In genomic region chr17:12791079-12791406, GRCm38 (mm10) we compare ENCODE assay signal across 10 mouse cellular contexts. TPM values are rescaled to one million over a fixed set of nuclear protein-coding genes. Genes with fewer than 3 reads are reported as not detected.
DNase-seq lines count a peak whose midpoint lies in the region; ATAC-seq lines count a peak whose summit lies in the region.
"Had no signal": no experiment of that assay in that cellular context is flagged by ENCODE, and none has a peak within 500 bp of the region (broad histone marks: within the 10 kb centered on the region; RNA-seq: fewer than 3 reads in every experiment).

No protein-coding gene starts in this region.

- peaks cover 81% of the 10 kb centered on the region for H3K4me1 ChIP-seq in heart, embryonic 13.5 days
- H3K4me1 ChIP-seq in embryonic facial prominence, embryonic 10.5 days: peaks cover 58% of the 10 kb centered on the region
- peaks cover 58% of the 10 kb centered on the region for H3K4me1 ChIP-seq in intestine, embryonic 14.5 days (replicated peaks; ENCODE audit: control insufficient read depth, insufficient read depth, low read length)
- peaks cover 19% of the 10 kb centered on the region for H3K4me1 ChIP-seq in midbrain, embryonic 14.5 days (ENCODE audit: control insufficient read depth, insufficient read depth, low read length)

- H3K4me3 ChIP-seq in heart, embryonic 13.5 days: 0 out of 2 replicates have a peak overlapping the region, but pooled peaks have one; percentile 5
- no peak overlapping the region for H3K4me3 ChIP-seq in embryonic facial prominence, embryonic 10.5 days
- no peak overlapping the region for H3K4me3 ChIP-seq in intestine, embryonic 14.5 days (ENCODE audit: low read depth, low read length)
- H3K4me3 ChIP-seq in midbrain, embryonic 14.5 days (replicated peaks; ENCODE audit: low read depth, low read length): no peak overlapping the region

- intact Hi-C loops in heart, postnatal 36 days (cut with DNase I): loop anchor here (2.0 kb wide), 1 partner anchor 64 kb away; no protein-coding TSS in a partner anchor

- peak overlapping the region; percentile 99 for H3K27ac ChIP-seq in heart, embryonic 13.5 days (replicated peaks)
- peak overlapping the region; percentile 81 for H3K27ac ChIP-seq in embryonic facial prominence, embryonic 10.5 days (replicated peaks)
- H3K27ac ChIP-seq in intestine, embryonic 14.5 days (ENCODE audit: low read depth): peak overlapping the region; percentile 94
- H3K27ac ChIP-seq in midbrain, embryonic 14.5 days (replicated peaks; ENCODE audit: low read depth, low read length): peak overlapping the region; percentile 60; the same call in 1 of the 2 replicates

- H3K4me2 ChIP-seq in heart, embryonic 13.5 days: peak overlapping the region; percentile 51
- peak overlapping the region; percentile 9; the same call in 1 of the 2 replicates for H3K4me2 ChIP-seq in intestine, embryonic 14.5 days (ENCODE audit: low read length)
- no peak overlapping the region for H3K4me2 ChIP-seq in midbrain, embryonic 14.5 days (ENCODE audit: low read length)

- peaks cover 47% of the 10 kb centered on the region for H3K36me3 ChIP-seq in heart, embryonic 13.5 days
- H3K36me3 ChIP-seq in embryonic facial prominence, embryonic 10.5 days (replicated peaks): peaks cover 38% of the 10 kb centered on the region
- H3K36me3 ChIP-seq in intestine, embryonic 14.5 days (ENCODE audit: control insufficient read depth, insufficient read depth, low read length): no peaks in the 10 kb centered on the region
- H3K36me3 ChIP-seq in midbrain, embryonic 14.5 days (ENCODE audit: control insufficient read depth, insufficient read depth, low read length): no peaks in the 10 kb centered on the region

- 8% methylated on average over 5 of the region's 5 CpGs for WGBS in heart, embryonic 13.5 days
- WGBS in embryonic facial prominence, embryonic 10.5 days: 26% methylated on average over 5 of the region's 5 CpGs
- 18% methylated on average over 5 of the region's 5 CpGs for WGBS in intestine, embryonic 14.5 days
- 9% methylated on average over 5 of the region's 5 CpGs for WGBS in midbrain, embryonic 14.5 days

- H3K27me3 ChIP-seq in heart, embryonic 13.5 days (replicated peaks): no peaks in the 10 kb centered on the region
- no peaks in the 10 kb centered on the region for H3K27me3 ChIP-seq in embryonic facial prominence, embryonic 10.5 days (replicated peaks; ENCODE audit: low read depth, poor library complexity, severe bottlenecking)
- H3K27me3 ChIP-seq in intestine, embryonic 14.5 days (replicated peaks; ENCODE audit: control insufficient read depth, insufficient read depth, low read length): no peaks in the 10 kb centered on the region
- H3K27me3 ChIP-seq in midbrain, embryonic 14.5 days (ENCODE audit: control insufficient read depth, insufficient read depth, low read length): no peaks in the 10 kb centered on the region; the same call in 1 of the 2 replicates

- DNase-seq in heart, postnatal 36 days: no peak
- no peak for DNase-seq in embryonic facial prominence, embryonic 10.5 days (ENCODE audit: low spot score)
- DNase-seq in intestine, embryonic 14.5 days (ENCODE audit: low spot score): no peak
- DNase-seq in midbrain, embryonic 14.5 days: no peak
- DNase-seq: cerebellum, postnatal 14 days; layer of hippocampus, postnatal 36 days had no signal

- ATAC-seq in heart, embryonic 13.5 days (ENCODE audit: extremely low read depth, insufficient number of reproducible peaks, low FRiP score, low TSS enrichment): no peak
- ATAC-seq in intestine, embryonic 14.5 days (replicated peaks; ENCODE audit: low FRiP score, low TSS enrichment, low read depth): no peak
- peak; percentile 50; the same call in 1 of the 2 replicates for ATAC-seq in midbrain, embryonic 14.5 days (ENCODE audit: low FRiP score, low TSS enrichment)
- no peak for ATAC-seq in monocyte, adult 5-6 weeks (replicated peaks; ENCODE audit: insufficient number of reproducible peaks, low FRiP score, low TSS enrichment, poor library complexity, severe bottlenecking)
- no peak for ATAC-seq in megakaryocyte-erythroid progenitor cell, adult 5-6 weeks (replicated peaks; ENCODE audit: low FRiP score, low TSS enrichment, poor library complexity, severe bottlenecking)
- no peak for ATAC-seq in erythroblast, adult 5-6 weeks (replicated peaks; ENCODE audit: low FRiP score, poor library complexity, severe bottlenecking)

- H3K9me3 ChIP-seq in heart, embryonic 13.5 days: peaks cover 8% of the 10 kb centered on the region; the same call in 1 of the 2 replicates
- H3K9me3 ChIP-seq in embryonic facial prominence, embryonic 10.5 days: peaks cover 10% of the 10 kb centered on the region
- H3K9me3 ChIP-seq in intestine, embryonic 14.5 days (ENCODE audit: control insufficient read depth, low read length): 0 out of 2 replicates have a peak, but pooled peaks cover 4% of the 10 kb centered on the region
- H3K9me3 ChIP-seq in midbrain, embryonic 14.5 days (ENCODE audit: control insufficient read depth, low read length): no peaks in the 10 kb centered on the region

- peak overlapping the region; percentile 74 for H3K9ac ChIP-seq in heart, embryonic 13.5 days
- H3K9ac ChIP-seq in intestine, embryonic 14.5 days (ENCODE audit: low read length): no peak overlapping the region
- H3K9ac ChIP-seq in midbrain, embryonic 14.5 days (replicated peaks; ENCODE audit: low read length): no peak overlapping the region

RNA-seq across cellular contexts. Expression of gene Igf2r, which starts 21.6 kb away (rescaled TPM):
- 142 and 143 TPM in 2 replicates for polyA plus RNA-seq in heart, embryonic 13.5 days (2015; fragmentation: Nextera tagmentation; extraction: Ambion mirVana)
- total RNA-seq in heart, postnatal 36 days (2021): 100 to 1,000 TPM; 109 to 113 TPM
- polyA plus RNA-seq in embryonic facial prominence, embryonic 10.5 days (2016; fragmentation: Nextera tagmentation; extraction: Ambion mirVana): 25.9 and 27.2 TPM in 2 replicates
- 52.3 and 52.8 TPM in 2 replicates for polyA plus RNA-seq in intestine, embryonic 14.5 days (2014; fragmentation: Nextera tagmentation; extraction: Ambion mirVana)
- polyA plus RNA-seq in midbrain, embryonic 14.5 days (2014; fragmentation: Nextera tagmentation; extraction: Ambion mirVana): 9.2 and 13.4 TPM in 2 replicates
- total RNA-seq in monocyte, adult 5-6 weeks (2017): 19.7 to 53.8 TPM (median 24.1 TPM) in 3 replicates
- total RNA-seq in megakaryocyte-erythroid progenitor cell, adult 5-6 weeks (2014; fragmentation: Nextera tagmentation): 10.2 and 14.0 TPM in 2 replicates
- total RNA-seq in megakaryocyte-erythroid progenitor cell, adult 5-6 weeks (2017): 15.3 and 19.7 TPM in 2 replicates
- 0.96 and 3.3 TPM in 2 replicates for total RNA-seq in erythroblast, adult 5-6 weeks (2015; ENCODE audit: low replicate concordance)
- total RNA-seq in erythroblast, adult 5-6 weeks (2017; ENCODE audit: low replicate concordance): 4.9 TPM in 2 replicates
